Mouse (Mus musculus): ENCODE measurements around the gene Cryzl1.

Cryzl1 gene

DNA sequence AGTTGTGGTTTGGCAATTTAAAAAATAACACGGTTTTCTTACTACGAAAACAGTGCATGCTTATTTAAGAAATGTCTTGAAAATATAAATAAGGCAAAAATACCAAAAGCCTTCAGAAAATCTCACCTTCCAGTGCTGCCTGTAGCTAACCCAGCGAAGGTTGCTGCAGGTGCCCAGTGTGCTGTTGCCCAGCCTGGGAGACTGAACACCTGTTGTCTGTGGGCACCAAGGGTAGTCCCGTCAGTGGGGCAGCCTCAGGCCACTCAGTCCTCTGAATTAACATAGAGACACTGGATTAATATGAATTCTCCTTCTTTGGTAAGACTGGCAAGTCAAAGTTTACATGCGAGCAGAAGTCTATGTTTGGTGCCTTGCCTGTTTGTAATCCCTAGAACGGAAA lies 9.7 kb upstream of the Cryzl1 start:
- no peak for DNase-seq

DNA sequence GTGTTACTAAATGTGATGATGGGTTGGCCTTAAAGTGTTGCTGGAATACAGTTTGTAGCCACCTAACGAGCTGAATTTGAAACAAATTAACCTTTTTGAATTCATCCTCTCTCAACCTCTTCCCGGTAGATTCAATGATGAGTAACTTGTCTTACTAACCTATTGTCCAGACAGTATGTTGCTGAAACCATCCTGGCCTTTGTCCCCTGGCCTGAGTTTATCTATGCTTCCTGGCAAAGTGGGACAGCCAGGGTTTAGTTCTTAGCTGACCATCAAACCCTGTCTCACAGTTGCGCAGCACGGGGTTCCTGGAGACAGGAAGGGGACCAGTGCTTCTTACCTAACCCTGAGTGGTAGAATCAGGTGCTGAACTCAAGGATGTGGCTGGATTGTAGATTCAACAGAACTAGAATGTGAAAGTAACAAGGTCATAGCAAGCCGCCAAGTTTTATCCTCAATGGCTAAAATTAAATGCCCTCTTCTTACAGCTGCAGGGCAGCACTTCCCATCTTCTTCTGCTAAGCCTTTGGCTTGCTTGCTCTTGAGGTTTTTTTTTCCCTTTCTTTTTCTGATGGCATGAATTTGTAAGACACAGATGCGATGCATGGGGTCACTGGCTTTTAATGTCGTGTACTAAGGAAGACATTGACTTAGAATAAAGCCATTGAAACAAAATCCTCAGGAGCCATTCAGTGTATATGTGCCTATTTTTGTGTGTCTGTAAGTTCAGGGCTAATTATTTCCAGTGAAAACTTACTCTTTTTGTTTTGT lies 7.5 kb upstream of the Cryzl1 start:
- no peak for DNase-seq

GRCm38 (mm10) chr16:91734771-91735170 lies 6.0 kb upstream of the Cryzl1 start:
- DNase-seq: no peak

- no peak for DNase-seq
Measured at GRCm38 (mm10) chr16:91732816-91733215, 4.0 kb upstream of the Cryzl1 start.

- DNase-seq: no peak
Measured at GRCm38 (mm10) chr16:91730446-91730845, 1.7 kb upstream of the Cryzl1 start.

- no peak for DNase-seq
Measured at GRCm38 (mm10) chr16:91729821-91730441, 1.2 kb upstream of the Cryzl1 start.

GRCm38 (mm10) chr16:91729066-91729482 lies 299 bp upstream of the Cryzl1 start, which contains the start of gene Itsn1:
Itsn1 (plus strand) TSS chr16:91729281.
- peak; percentile 99 for DNase-seq

DNA sequence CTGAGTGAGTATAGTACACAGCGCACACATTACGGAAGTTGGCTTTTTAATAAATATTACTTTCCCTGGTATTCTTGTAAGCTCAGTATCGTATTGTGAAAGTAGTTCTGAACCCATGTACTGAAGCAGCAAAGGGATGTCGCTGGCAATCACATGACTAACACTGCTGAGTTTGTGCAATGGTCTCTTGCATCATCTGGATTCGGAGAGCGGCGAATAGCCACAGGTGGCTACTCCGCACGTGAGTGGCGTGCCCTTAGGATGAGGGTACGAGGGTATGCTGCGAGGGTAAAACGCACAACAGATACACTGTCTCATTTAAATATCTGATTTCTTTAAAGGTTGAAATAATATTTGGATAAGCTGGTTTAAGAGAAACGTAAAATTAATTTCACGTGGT lies 1.3 kb downstream of the Cryzl1 start:
- peak; percentile 42 for DNase-seq

- DNase-seq: peak; percentile 71
Measured at GRCm38 (mm10) chr16:91724247-91724646, 4.5 kb downstream of the Cryzl1 start.

- DNase-seq: no peak
Measured at GRCm38 (mm10) chr16:91717399-91717798, 11.4 kb downstream of the Cryzl1 start.

DNA sequence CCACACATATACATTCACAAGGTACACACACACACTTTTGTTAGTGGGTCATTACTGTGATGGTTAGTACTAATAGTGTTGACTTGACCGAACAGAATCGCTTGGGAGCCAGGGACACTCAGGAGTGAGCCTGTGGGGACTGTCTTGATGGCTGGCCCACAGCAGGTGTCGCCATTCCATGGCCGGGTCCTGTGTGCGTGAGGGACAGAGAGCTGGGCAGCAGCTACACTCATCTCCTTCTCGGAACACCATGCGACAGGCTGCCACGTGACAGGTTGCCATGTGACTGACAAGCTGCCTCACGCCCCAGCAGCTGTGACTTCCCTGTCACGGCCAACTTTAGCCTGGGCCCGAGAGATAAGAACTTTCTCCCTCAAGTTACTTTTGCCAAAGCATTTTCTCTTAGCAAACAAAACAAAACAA lies 11.8 kb downstream of the Cryzl1 start:
- DNase-seq: peak; percentile 94

GRCm38 (mm10) chr16:91710241-91710640 lies 18.5 kb downstream of the Cryzl1 start:
- DNase-seq: no peak

- DNase-seq: no peak
Measured at GRCm38 (mm10) chr16:91704603-91705340, 24.0 kb downstream of the Cryzl1 start.

- DNase-seq: no peak
Measured at GRCm38 (mm10) chr16:91702771-91703188, 26.0 kb downstream of the Cryzl1 start.

DNA sequence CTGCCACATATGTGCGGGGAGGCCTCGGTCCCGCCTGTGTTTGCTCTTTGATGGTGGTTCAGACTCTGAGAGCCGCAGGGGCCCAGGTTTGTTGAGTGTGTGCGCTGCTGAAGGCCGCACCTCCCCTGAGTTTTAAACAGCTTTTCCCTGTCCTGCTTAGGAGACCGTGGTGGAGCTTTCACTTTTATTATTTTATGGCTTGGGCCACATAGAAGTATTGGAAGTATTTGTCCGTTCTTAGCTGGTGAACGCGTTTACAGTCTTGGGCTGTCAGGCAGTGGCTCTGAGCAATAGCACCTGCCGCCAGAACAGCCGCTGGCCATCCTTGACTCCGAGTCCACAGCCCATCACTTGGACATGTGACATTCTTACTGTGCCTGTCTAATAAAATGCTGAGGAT lies 26.9 kb downstream of the Cryzl1 start:
- no peak for DNase-seq

GRCm38 (mm10) chr16:91698995-91699394 lies 29.8 kb downstream of the Cryzl1 start:
- no peak for DNase-seq

DNA sequence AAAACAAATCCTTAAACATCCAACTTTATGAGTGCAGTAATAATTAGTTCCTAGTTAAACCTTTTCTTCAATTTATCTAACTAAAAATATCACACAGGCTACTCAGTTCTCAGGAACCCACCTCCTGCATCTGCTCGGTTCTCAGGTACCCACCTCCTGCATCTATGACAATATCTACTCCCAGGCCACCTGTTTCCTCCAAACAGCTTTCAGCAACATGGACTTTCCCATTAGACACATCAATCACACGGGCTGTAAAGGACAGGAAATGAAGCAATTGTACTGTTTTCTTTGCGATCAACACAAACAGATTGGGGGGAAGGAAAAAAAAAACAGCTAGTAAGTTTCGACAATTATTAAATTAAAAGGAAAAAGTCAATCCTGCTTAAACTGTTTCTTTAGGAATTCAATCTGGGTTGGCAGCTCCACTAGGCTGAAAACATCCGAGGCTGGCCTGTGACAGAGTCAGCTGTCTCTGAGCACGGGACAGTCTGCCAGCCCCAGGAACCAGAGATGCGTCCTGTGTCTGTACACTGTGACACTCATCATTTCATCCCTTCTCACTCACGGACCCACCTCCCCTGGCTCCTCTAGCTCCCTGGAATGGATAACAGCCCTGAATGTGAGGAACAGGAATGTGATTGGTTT lies 33.5 kb downstream of the Cryzl1 start:
- DNase-seq: no peak

- peak; percentile 86 for DNase-seq
Measured at GRCm38 (mm10) chr16:91694455-91695084, 34.2 kb downstream of the Cryzl1 start.

DNA sequence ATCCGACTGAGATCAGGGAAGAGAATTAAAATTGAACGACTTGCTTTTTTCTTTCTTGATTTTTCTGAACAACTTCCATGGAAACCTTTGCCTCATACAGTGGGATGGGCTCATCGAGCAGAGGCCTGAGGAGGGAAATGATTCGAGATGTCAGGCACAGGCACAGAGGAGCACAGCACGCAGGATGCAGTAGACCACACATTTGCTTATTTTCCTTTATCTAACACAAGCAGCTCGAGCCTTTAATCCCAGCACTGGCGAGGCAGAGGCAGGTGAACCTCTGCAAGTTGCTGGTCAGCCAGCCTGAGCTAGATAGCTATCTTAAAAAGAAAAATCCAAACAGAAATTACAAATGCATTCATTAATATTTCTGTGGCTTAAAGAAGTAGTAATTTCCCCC lies 39.0 kb downstream of the Cryzl1 start:
- DNase-seq: peak; percentile 70

- DNase-seq: peak; percentile 98
Measured at GRCm38 (mm10) chr16:91688619-91689334, 40.0 kb downstream of the Cryzl1 start, which contains the start of gene Donson. Donson (minus strand) TSS chr16:91688770.

DNA sequence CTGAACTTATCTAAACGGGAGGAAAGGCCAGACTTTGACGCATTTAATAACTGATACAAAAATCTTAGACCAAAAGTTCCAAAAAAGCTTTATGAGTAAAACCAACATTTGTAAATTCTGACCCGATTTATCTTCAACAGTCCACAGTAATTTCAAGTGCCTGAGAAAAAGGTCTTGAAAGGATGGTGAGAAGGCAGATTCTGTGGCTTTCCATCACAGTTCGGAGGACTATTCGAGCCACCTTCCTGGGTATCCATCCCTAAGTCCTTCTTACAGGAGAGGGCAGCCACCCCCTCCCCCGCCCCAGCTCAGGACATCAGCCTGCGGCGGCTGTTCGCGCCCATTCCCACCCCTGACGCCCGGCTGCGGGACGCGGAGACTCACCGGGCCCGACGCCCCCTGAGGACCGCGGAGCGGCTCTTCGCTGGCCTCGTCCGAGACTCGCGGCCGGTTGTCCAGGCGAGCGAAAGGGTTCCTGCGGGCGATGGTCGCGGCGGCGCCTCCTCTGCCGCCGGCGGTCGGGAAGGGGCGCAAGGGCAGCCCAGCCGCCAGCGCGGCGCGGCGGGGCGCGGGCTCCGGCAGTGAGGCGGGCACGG lies 40.7 kb downstream of the Cryzl1 start:
- DNase-seq: peak; percentile 52
